Mouse (Mus musculus): ENCODE measurements around the gene Rpl9. TPM values are rescaled to one million over a fixed set of nuclear protein-coding genes. Genes with fewer than 3 reads are reported as not detected.

Gene Rpl9
- polyA plus RNA-seq, 1 experiment from 2014 or later: 1,215 TPM

- Histone ChIP-seq H3K4me2 (ENCODE audit: low read length) (no peak overlapping the region), H3K27ac (no peak overlapping the region), H3K9me3 (replicated peaks; ENCODE audit: low read length) (no peaks in the 10 kb centered on the region), H3K36me3 (ENCODE audit: insufficient read depth, low read length) (peaks cover 26% of the 10 kb centered on the region), H3K27me3 (ENCODE audit: insufficient read depth, low read length) (no peaks in the 10 kb centered on the region), H3K9ac (ENCODE audit: low read depth, low read length) (no peak overlapping the region), H3K4me3 (replicated peaks; ENCODE audit: low read depth, low read length) (no peak overlapping the region), H3K4me1 (replicated peaks; ENCODE audit: insufficient read depth, low read length) (peaks cover 8% of the 10 kb centered on the region)
- ATAC-seq (replicated peaks; ENCODE audit: low FRiP score, low read depth): no peak
- WGBS: 79% methylated on average over 6 of the region's 6 CpGs
- no peak for TF ChIP-seq CTCF (IDR thresholded peaks at IDR 0.05; ENCODE audit: low read depth)
- DNase-seq (ENCODE audit: low spot score): no peak
These were observed 4.0 kb downstream of the Rpl9 start for GRCm38 (mm10) chr5:65387008-65387867.

DNA sequence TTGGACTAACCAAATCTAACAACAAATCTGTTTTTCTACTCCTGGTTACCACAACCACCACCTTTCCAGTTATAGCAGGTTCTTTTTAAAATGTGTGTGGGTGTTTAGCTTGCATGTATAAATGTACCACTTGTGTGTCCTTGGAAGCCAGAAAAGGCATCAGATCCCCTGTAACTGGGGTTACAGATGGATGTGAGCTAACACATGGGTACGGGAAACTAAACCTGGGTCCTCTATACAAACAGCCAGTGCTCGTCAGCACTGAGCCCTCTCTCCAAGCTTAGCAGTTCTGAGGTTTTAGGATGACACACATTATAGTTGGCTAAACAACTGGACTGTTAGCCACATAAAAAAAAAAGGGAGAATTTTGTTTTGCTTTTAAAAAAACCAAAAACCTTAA, 5.5 kb downstream of the Rpl9 start:
- no peak for DNase-seq (ENCODE audit: low spot score)
- Histone ChIP-seq H3K27ac (no peak overlapping the region), H3K36me3 (ENCODE audit: insufficient read depth, low read length) (peaks cover 26% of the 10 kb centered on the region), H3K9me3 (replicated peaks; ENCODE audit: low read length) (no peaks in the 10 kb centered on the region), H3K4me1 (replicated peaks; ENCODE audit: insufficient read depth, low read length) (peaks cover 8% of the 10 kb centered on the region), H3K27me3 (ENCODE audit: insufficient read depth, low read length) (no peaks in the 10 kb centered on the region), H3K9ac (ENCODE audit: low read depth, low read length) (no peak overlapping the region), H3K4me3 (replicated peaks; ENCODE audit: low read depth, low read length) (no peak overlapping the region), H3K4me2 (ENCODE audit: low read length) (no peak overlapping the region)
- no peak for TF ChIP-seq CTCF (IDR thresholded peaks at IDR 0.05; ENCODE audit: low read depth)
- 57% methylated on average over 2 of the region's 2 CpGs for WGBS
- no peak for ATAC-seq (replicated peaks; ENCODE audit: low FRiP score, low read depth)

GRCm38 (mm10) chr5:65374746-65375145, 16.5 kb downstream of the Rpl9 start:
- 81% methylated on average over 7 of the region's 7 CpGs for WGBS

DNA sequence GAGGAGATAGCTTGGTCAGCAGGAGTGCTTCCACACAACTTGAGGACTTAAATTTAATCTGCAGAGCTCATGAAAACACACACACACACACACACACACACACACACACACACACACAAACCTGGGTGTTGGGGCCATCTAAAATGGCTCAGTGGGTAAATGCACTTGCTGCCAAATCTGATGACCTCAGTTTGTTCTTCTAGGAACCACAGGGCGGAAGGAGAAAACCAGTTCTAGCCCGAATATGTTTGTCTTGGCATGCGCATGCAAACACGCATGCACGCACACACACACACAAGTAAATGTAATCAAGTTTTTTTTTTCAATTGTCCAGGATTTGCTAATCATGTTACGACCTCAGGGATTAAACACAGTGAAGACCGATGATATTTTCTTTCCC, 19.7 kb downstream of the Rpl9 start:
- Histone ChIP-seq H3K9ac (ENCODE audit: low read depth, low read length) (no peak overlapping the region), H3K9me3 (replicated peaks; ENCODE audit: low read length) (no peaks in the 10 kb centered on the region), H3K4me3 (replicated peaks; ENCODE audit: low read depth, low read length) (no peak overlapping the region), H3K36me3 (ENCODE audit: insufficient read depth, low read length) (no peaks in the 10 kb centered on the region), H3K27ac (no peak overlapping the region), H3K4me2 (ENCODE audit: low read length) (no peak overlapping the region), H3K27me3 (ENCODE audit: insufficient read depth, low read length) (no peaks in the 10 kb centered on the region), H3K4me1 (replicated peaks; ENCODE audit: insufficient read depth, low read length) (no peaks in the 10 kb centered on the region)
- TF ChIP-seq CTCF (IDR thresholded peaks at IDR 0.05; ENCODE audit: low read depth): no peak
- DNase-seq (ENCODE audit: low spot score) (no peak), ATAC-seq (replicated peaks; ENCODE audit: low FRiP score, low read depth) (no peak)
- WGBS: 84% methylated on average over 7 of the region's 7 CpGs

More at GRCm38 (mm10) chr5:65374746-65375145, 16.5 kb downstream of the Rpl9 start:
- Histone ChIP-seq H3K9ac (ENCODE audit: low read depth, low read length) (no peak overlapping the region), H3K36me3 (ENCODE audit: insufficient read depth, low read length) (no peaks in the 10 kb centered on the region), H3K27ac (no peak overlapping the region), H3K9me3 (replicated peaks; ENCODE audit: low read length) (no peaks in the 10 kb centered on the region), H3K4me1 (replicated peaks; ENCODE audit: insufficient read depth, low read length) (no peaks in the 10 kb centered on the region), H3K4me2 (ENCODE audit: low read length) (no peak overlapping the region), H3K27me3 (ENCODE audit: insufficient read depth, low read length) (no peaks in the 10 kb centered on the region), H3K4me3 (replicated peaks; ENCODE audit: low read depth, low read length) (no peak overlapping the region)
- no peak for ATAC-seq (replicated peaks; ENCODE audit: low FRiP score, low read depth)
- TF ChIP-seq CTCF (IDR thresholded peaks at IDR 0.05; ENCODE audit: low read depth): no peak
- DNase-seq (ENCODE audit: low spot score): no peak

GRCm38 (mm10) chr5:65367837-65368236, 23.4 kb downstream of the Rpl9 start:
- Histone ChIP-seq H3K4me1 (replicated peaks; ENCODE audit: insufficient read depth, low read length) (no peaks in the 10 kb centered on the region), H3K36me3 (ENCODE audit: insufficient read depth, low read length) (no peaks in the 10 kb centered on the region), H3K27ac (no peak overlapping the region), H3K9ac (ENCODE audit: low read depth, low read length) (no peak overlapping the region), H3K4me2 (ENCODE audit: low read length) (no peak overlapping the region), H3K27me3 (ENCODE audit: insufficient read depth, low read length) (no peaks in the 10 kb centered on the region), H3K4me3 (replicated peaks; ENCODE audit: low read depth, low read length) (no peak overlapping the region), H3K9me3 (replicated peaks; ENCODE audit: low read length) (no peaks in the 10 kb centered on the region)
- WGBS: 84% methylated on average over 11 of the region's 11 CpGs
- TF ChIP-seq CTCF (IDR thresholded peaks at IDR 0.05; ENCODE audit: low read depth): no peak
- DNase-seq (ENCODE audit: low spot score) (no peak), ATAC-seq (replicated peaks; ENCODE audit: low FRiP score, low read depth) (no peak)

DNA sequence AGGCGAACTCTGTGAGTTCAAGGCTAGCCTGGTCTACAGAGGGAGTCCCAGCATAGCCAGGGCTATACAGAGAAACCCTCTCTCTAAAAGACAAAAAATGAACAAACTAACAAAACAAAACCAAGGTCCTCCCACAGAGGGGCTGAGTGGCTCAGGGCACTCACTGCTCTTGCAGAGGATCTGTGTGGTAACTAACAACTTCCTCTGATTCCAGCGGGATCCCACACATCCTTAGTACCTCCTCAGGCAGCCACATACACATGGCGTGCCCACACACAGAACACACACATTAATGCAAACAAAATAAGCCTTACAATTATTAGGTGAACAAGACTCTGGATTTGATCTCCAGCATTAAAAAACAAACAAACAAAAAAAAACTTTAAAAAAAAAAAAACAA, 33.5 kb downstream of the Rpl9 start:
- ATAC-seq (replicated peaks; ENCODE audit: low FRiP score, low read depth) (no peak), DNase-seq (ENCODE audit: low spot score) (no peak)
- 86% methylated on average over 3 of the region's 3 CpGs for WGBS
- no peak overlapping the region for H3K4me2 ChIP-seq (ENCODE audit: low read length)
- H3K27me3 ChIP-seq (ENCODE audit: insufficient read depth, low read length): no peaks in the 10 kb centered on the region
- no peaks in the 10 kb centered on the region for H3K36me3 ChIP-seq (ENCODE audit: insufficient read depth, low read length)
- no peaks in the 10 kb centered on the region for H3K4me1 ChIP-seq (replicated peaks; ENCODE audit: insufficient read depth, low read length)
- no peak overlapping the region for H3K4me3 ChIP-seq (replicated peaks; ENCODE audit: low read depth, low read length)
- no peak for TF ChIP-seq CTCF (IDR thresholded peaks at IDR 0.05; ENCODE audit: low read depth)
- no peak overlapping the region for H3K27ac ChIP-seq
- H3K9me3 ChIP-seq (replicated peaks; ENCODE audit: low read length): no peaks in the 10 kb centered on the region
- H3K9ac ChIP-seq (ENCODE audit: low read depth, low read length): no peak overlapping the region
